Mouse (Mus musculus): ENCODE results near the gene 1700016D06Rik.

1700016D06Rik gene

GRCm38 (mm10) chr8:11701033-11701362, at the start of gene 1700016D06Rik:
1700016D06Rik (minus strand) TSS chr8:11701063.
- DNase-seq (ENCODE audit: low spot score): no peak

DNA sequence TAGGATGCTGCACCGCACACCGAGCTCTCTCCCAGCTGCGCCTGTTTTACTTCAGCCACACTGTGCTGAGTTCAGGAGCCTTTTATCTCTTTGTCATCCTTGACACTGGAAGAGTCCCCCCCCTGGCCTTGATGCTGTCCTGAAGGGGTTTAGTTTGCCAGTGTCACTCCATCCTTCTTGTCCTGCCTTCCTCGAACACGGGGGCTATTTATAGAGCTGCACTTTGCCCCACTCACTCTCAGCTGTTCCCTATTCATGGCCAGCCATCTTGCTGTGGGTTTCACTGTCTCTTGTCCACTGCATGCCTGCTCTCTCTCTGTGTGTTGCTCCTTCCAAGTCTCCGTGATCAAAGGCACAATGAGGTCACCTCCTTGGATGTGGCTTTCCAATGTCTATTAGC, 48.6 kb upstream of the 1700016D06Rik start:
- no peak for DNase-seq (ENCODE audit: low spot score)

DNA sequence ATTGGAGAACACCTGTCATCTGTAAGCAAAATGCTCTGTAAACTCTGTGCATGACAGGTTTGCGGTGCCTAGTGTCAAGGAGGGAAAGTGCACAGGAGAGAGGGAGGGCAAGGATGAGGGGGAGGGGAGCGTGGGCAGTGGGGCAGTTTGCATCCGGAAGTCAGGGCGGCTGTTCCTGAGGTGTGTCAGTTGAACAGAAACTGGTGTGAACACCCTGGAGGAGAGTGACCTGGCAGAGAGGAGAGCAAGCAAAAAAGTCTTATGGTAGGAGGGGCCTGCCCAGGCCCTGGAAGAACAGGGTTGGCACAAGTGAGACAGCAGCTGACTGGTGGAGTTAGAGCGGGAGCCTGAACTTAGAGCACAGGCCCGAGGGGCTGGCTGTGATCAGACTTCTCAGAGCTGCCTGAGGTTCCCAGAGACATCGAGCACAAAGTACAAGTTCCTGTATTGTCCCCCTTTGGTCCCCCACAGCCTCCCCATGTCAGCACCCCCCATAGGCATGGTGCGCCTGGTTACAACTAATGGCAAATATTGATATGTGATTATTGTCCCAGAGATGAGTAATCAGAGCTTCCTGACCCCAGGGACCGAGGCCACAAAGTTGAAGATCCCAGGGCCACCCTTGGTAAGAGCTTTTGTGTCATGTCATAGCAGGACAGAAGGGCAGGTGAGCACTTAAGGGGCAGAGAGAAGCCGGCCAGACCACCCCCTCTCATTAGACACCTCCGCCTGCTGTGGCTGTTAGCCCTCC, 46.2 kb upstream of the 1700016D06Rik start:
- no peak for DNase-seq (ENCODE audit: low spot score)

GRCm38 (mm10) chr8:11743580-11743979, 42.7 kb upstream of the 1700016D06Rik start:
- DNase-seq (ENCODE audit: low spot score): no peak

DNA sequence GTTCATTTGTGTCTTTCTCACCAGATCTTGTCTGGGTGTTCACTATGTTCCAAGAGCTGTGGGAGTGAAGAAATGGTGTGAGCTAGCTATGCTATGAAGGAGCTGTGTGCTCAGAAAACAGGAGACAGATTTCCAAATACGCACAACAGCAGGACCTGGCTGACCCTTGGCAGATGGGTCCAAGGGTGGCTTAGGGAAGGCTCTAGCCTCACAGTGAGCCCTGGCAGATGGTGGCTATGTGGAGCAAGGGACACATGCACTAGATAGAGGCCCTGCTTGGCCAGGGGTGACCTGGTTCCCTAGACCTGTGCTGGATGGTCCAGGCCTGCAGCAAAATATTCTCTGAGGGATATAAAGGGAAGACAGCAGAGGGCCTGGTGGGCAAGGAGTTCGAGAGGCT, 40.0 kb upstream of the 1700016D06Rik start:
- DNase-seq (ENCODE audit: low spot score): no peak

DNA sequence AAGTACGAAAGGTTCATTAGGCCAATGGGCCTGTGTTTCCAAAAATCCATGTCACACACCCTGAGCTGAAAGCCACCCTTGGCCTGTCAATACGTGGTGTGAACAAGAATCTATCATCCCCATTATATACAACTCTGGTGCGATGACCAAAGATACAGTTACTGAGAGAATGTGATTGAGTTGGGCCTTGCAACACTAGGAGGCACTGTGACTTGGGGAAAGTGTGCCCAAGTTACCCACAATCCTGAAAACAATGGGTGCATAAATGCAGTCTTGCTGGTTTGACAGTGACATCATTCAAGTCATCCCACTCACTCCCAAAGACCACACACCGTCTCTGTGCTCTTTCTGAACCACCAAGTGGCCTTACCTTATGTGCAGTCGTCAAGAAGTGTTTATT, 38.2 kb upstream of the 1700016D06Rik start:
- no peak for DNase-seq (ENCODE audit: low spot score)

DNA sequence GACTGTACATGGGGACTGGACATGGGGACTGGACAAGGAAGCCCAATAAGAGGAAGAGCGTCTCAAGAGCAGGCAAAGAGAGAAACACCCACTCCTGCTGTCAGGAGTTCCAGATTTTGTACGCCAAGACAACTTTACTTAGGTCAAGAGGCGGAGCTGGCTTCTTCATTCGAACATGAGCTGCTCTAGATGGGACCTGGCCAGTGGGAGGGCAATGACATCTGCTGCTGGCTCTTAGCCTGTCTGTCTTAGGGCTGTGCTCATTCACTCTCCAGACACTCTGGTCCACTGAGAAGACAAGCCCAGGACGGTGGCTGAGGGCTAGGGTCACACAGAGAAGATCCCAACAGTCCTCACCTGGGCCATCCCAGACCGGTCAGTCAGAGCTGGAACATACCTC, 36.2 kb upstream of the 1700016D06Rik start:
- DNase-seq (ENCODE audit: low spot score): no peak

GRCm38 (mm10) chr8:11735672-11736235, 34.9 kb upstream of the 1700016D06Rik start:
- no peak for DNase-seq (ENCODE audit: low spot score)

GRCm38 (mm10) chr8:11730271-11730940, 29.5 kb upstream of the 1700016D06Rik start:
- peak; percentile 55 for DNase-seq (ENCODE audit: low spot score)

GRCm38 (mm10) chr8:11728482-11729295, 27.8 kb upstream of the 1700016D06Rik start:
- DNase-seq (ENCODE audit: low spot score): peak; percentile 72

- DNase-seq (ENCODE audit: low spot score): peak; percentile 81
Measured at GRCm38 (mm10) chr8:11727651-11728481, 27.0 kb upstream of the 1700016D06Rik start, which contains the start of gene Arhgef7. Arhgef7 (plus strand) TSS chr8:11727721.

GRCm38 (mm10) chr8:11727273-11727650, 26.4 kb upstream of the 1700016D06Rik start:
- no peak for DNase-seq (ENCODE audit: low spot score)

- no peak for DNase-seq (ENCODE audit: low spot score)
Measured at GRCm38 (mm10) chr8:11717194-11717593, 16.3 kb upstream of the 1700016D06Rik start.

DNA sequence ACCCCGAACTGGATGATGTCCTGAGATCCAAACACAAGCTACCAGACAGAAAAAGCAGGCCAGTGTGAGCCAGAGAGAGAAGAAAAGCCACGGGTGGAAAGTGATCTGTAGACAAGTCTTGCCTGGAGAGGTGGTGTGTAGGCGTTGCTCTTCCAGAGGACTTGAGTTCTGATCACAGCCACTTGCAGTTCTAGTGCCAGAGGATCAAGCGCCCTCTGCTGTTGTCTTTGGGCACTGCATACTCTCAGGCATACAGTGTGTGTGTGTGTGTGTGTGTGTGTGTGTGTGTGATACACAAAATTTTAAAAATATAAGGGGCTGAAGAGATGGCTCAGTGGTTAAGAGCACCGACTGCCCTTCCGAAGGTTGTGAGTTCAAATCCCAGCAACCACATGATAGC, 11.4 kb upstream of the 1700016D06Rik start:
- DNase-seq (ENCODE audit: low spot score): peak; percentile 24

DNA sequence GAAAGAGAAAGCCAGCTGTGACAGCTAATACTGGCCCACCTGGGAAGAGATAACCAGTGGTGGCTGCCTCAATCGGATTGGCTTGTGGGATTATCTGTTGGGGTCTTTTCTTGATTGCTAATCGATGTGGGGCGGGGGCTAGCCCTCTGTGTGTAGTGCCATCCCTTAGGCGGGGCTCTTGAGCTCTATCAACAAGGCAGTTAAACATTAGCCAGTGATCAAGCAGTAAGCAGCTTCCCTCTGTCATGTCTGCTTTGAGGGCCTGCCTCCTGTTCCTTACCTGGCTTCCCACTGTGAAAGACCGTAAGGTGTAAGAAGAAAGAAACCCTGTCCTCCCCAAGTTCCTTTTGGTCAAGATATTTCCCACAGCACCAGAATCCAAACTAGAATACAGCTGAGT, 9.6 kb upstream of the 1700016D06Rik start:
- no peak for DNase-seq (ENCODE audit: low spot score)

GRCm38 (mm10) chr8:11709542-11709941, 8.7 kb upstream of the 1700016D06Rik start:
- no peak for DNase-seq (ENCODE audit: low spot score)

GRCm38 (mm10) chr8:11708815-11709214, 8.0 kb upstream of the 1700016D06Rik start:
- no peak for DNase-seq (ENCODE audit: low spot score)

DNA sequence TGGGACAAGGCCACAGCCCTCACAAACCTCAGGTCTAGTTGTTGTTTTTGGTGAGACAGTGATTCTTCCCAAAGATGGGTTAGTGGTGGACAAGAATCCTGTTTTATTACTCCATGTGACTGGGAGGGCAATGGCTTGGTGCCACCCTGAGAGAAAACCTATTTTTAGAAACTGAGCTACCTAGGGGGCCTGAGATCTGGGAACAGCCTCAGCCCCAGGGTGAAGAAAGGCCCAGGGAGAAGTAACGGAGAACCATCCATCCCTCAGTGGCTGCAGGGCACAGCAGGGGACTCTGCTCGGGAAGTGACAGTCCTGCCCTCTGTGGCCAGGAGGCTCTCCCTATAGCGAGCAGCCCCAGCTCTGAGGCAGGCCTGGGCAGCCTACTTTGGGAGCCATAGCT, 6.8 kb upstream of the 1700016D06Rik start:
- no peak for DNase-seq (ENCODE audit: low spot score)

- no peak for DNase-seq (ENCODE audit: low spot score)
Measured at GRCm38 (mm10) chr8:11705818-11706217, 5.0 kb upstream of the 1700016D06Rik start.

DNA sequence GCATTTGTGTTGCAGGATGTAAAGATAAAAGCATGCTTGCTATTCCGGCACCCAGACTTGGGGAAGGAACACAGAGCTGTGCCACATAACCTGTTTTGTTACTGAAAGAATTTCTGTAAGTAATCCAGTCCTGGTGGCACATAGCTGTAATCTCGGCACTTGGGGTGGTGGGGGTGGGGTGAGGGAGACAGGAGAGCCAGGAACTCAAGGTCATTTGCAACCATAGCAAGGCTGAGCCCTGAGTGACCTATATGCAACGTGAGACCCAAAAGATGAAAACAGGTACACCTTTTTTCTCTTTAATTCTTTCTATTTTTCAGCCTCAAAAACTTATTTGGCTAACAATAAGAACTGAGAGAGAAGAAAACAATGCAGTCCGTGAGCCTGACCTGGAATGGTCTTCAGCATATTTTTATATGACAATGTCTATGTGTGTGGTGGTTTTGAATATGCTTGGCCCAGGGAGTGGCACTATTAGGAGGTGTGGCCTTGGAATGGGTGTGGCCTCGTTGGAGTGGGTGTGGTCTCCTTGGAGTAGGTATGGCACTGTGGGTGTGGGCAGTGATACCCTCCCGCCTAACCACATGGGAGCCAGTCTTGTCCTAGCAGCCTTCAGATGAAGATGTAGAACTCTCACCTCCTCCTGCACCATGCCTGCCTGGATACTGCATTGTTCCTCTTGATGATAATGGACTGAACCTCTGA, 4.0 kb upstream of the 1700016D06Rik start:
- no peak for DNase-seq (ENCODE audit: low spot score)

DNA sequence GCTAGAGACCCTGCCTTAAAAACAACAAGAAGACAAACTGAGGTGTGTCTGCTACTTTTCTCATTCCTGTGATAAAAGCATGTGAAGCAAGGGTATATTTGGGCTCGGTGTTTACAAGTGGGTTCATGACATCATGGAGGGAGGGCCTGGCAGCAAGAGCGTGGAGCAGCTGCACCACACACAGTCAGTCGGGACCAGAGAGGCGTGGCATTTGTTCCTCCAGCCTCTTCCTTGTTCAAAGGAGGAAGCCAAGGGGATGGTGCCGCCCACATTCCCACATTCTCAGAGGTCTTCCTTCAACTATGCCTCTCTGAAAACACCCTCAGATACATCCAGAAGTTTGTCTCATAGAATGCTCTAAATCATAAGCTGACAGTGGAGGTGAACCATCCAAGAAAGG, 2.9 kb upstream of the 1700016D06Rik start:
- DNase-seq (ENCODE audit: low spot score): no peak
